Mouse (Mus musculus): Measurements from ENCODE around the gene Tmc6. TPM values are rescaled to one million over a fixed set of nuclear protein-coding genes. Genes with fewer than 3 reads are reported as not detected.

The Tmc6 gene
- total and polyA plus RNA-seq, 3 experiments, result 12.6 to 18.1 (median 15.7) TPM

DNA sequence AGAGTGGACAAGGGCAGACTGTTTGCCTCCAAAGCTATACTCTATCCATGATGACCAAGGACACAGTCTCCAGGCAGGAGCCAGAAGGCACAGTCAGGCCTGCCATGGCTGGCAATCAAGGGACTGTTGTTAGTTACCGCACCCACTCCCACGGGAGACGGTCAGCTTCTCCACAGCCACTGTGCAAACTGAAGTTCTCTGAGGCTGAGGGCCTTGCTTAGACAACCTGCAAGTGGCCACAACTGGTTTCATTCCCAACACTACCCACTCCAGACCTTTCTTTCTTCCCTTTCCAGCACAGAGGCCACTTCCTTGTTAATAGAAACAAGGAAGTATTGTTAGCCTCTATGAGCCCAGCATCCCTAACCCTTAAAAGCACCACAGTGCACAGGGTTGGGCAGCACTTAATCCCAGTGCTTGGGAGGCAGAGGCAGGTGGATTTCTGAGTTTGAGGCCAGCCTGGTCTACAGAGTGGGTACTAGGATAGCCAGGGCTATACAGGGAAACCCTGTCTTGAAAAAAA lies 21.2 kb upstream of the Tmc6 start:
- no peaks in the 10 kb centered on the region for H3K36me3 ChIP-seq (ENCODE audit: control insufficient read depth, insufficient read depth, low read length)
- H3K27me3 ChIP-seq (ENCODE audit: control insufficient read depth, insufficient read depth, low read length), result no peaks in the 10 kb centered on the region
- intact Hi-C loops (cut with DNase I), result no loop called here
- no peaks in the 10 kb centered on the region for H3K79me2 ChIP-seq (replicated peaks; ENCODE audit: control insufficient read depth, insufficient read depth, low read length)
- WGBS, result 78% methylated on average over 3 of the region's 3 CpGs
- H3K9ac ChIP-seq (ENCODE audit: low read depth, low read length), result no peak overlapping the region
- H3K4me3 ChIP-seq, result no peak overlapping the region
- TF ChIP-seq EP300 (IDR thresholded peaks at IDR 0.05; ENCODE audit: insufficient read depth, low read depth, low read length) (no peak), CTCF (IDR thresholded peaks at IDR 0.05) (no peak), POLR2A (IDR thresholded peaks at IDR 0.05; ENCODE audit: insufficient read depth, low read depth, low read length) (no peak)
- DNase-seq, result no peak
- no peaks in the 10 kb centered on the region for H3K4me1 ChIP-seq (ENCODE audit: control insufficient read depth, insufficient read depth, low read length)
- no peak overlapping the region for H3K27ac ChIP-seq

DNA sequence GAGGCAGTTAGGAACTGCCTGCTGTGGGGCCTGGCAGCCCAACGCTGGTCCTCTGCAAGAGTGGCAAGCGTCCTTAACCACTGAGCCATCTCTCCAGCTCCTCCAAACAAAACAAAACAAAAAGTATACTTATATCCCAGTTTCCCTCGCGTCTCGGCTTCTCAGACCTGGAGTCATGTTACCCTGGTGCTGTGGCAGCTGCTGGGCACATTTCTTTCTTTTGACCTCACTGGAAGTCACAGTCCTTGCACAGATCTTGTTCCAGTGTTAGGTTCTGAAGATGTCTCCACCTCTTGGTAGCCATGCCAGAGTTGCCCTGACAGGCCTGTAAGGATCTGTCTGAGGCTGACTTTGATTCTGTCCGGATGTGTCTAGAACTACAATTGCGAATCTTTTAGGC lies 19.7 kb upstream of the Tmc6 start:
- no peak overlapping the region for H3K4me3 ChIP-seq
- no peaks in the 10 kb centered on the region for H3K27me3 ChIP-seq (ENCODE audit: control insufficient read depth, insufficient read depth, low read length)
- DNase-seq, result no peak
- no peak overlapping the region for H3K27ac ChIP-seq
- 85% methylated on average over 7 of the region's 7 CpGs for WGBS
- H3K4me1 ChIP-seq (ENCODE audit: control insufficient read depth, insufficient read depth, low read length), result no peaks in the 10 kb centered on the region
- no peaks in the 10 kb centered on the region for H3K79me2 ChIP-seq (replicated peaks; ENCODE audit: control insufficient read depth, insufficient read depth, low read length)
- H3K36me3 ChIP-seq (ENCODE audit: control insufficient read depth, insufficient read depth, low read length), result no peaks in the 10 kb centered on the region
- intact Hi-C loops (cut with DNase I), result no loop called here
- no peak overlapping the region for H3K9ac ChIP-seq (ENCODE audit: low read depth, low read length)
- TF ChIP-seq CTCF (IDR thresholded peaks at IDR 0.05), result no peak
- no peak for TF ChIP-seq EP300 (IDR thresholded peaks at IDR 0.05; ENCODE audit: insufficient read depth, low read depth, low read length)
- no peak for TF ChIP-seq POLR2A (IDR thresholded peaks at IDR 0.05; ENCODE audit: insufficient read depth, low read depth, low read length)

DNA sequence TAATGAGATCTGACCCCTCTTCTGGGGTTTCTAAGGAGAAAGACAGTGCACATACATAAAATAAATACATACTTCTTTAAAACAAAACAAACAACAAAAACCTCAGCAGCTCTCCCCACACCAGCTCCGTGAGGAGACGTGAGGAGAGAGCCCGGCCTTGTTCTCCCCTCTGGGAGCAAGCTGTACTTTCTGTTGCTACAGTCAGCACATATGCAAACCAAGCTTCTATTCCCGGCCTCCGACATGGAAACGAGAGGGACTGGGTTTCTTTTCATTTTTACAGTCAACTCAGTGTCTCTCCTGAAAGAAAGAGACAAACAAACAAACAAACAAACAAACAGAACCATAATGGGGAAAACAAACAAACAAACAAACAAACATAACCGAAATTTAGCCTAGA lies 18.0 kb upstream of the Tmc6 start:
- no peak for DNase-seq
- Histone ChIP-seq H3K79me2 (replicated peaks; ENCODE audit: control insufficient read depth, insufficient read depth, low read length) (no peaks in the 10 kb centered on the region), H3K36me3 (ENCODE audit: control insufficient read depth, insufficient read depth, low read length) (no peaks in the 10 kb centered on the region), H3K4me3 (no peak overlapping the region), H3K4me1 (ENCODE audit: control insufficient read depth, insufficient read depth, low read length) (no peaks in the 10 kb centered on the region), H3K9ac (ENCODE audit: low read depth, low read length) (no peak overlapping the region), H3K27ac (no peak overlapping the region), H3K27me3 (ENCODE audit: control insufficient read depth, insufficient read depth, low read length) (no peaks in the 10 kb centered on the region)
- 88% methylated on average over 7 of the region's 7 CpGs for WGBS
- intact Hi-C loops (cut with DNase I), result no loop called here
- TF ChIP-seq POLR2A (IDR thresholded peaks at IDR 0.05; ENCODE audit: insufficient read depth, low read depth, low read length) (no peak), EP300 (IDR thresholded peaks at IDR 0.05; ENCODE audit: insufficient read depth, low read depth, low read length) (no peak), CTCF (IDR thresholded peaks at IDR 0.05) (no peak)

DNA sequence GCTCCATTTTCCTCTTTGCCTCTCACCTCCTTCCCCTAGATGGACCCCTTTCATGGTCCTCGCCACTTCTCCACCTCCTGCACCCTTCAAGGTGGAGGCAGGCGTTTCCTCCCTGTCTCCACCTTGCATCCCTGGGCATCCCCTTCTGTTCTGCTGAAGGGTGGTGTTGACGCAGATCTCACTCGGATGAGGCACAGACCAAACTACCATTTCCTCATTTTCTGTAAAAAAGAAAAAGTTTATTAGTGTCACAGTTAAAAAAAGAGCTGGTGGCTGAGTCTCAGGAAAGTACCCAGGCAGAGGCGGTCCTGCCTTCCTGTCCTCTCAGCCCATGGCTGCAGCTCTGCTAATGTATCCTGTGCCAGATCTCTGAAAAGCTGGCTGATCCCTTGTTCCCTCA lies 17.2 kb upstream of the Tmc6 start:
- H3K4me3 ChIP-seq, result no peak overlapping the region
- H3K4me1 ChIP-seq (ENCODE audit: control insufficient read depth, insufficient read depth, low read length), result no peaks in the 10 kb centered on the region
- WGBS, result 56% methylated on average over 5 of the region's 5 CpGs
- intact Hi-C loops (cut with DNase I), result no loop called here
- H3K9ac ChIP-seq (ENCODE audit: low read depth, low read length), result no peak overlapping the region
- no peaks in the 10 kb centered on the region for H3K36me3 ChIP-seq (ENCODE audit: control insufficient read depth, insufficient read depth, low read length)
- no peak for DNase-seq
- no peaks in the 10 kb centered on the region for H3K27me3 ChIP-seq (ENCODE audit: control insufficient read depth, insufficient read depth, low read length)
- TF ChIP-seq CTCF (IDR thresholded peaks at IDR 0.05) (no peak), POLR2A (IDR thresholded peaks at IDR 0.05; ENCODE audit: insufficient read depth, low read depth, low read length) (no peak), EP300 (IDR thresholded peaks at IDR 0.05; ENCODE audit: insufficient read depth, low read depth, low read length) (no peak)
- H3K79me2 ChIP-seq (replicated peaks; ENCODE audit: control insufficient read depth, insufficient read depth, low read length), result no peaks in the 10 kb centered on the region
- H3K27ac ChIP-seq, result no peak overlapping the region

DNA sequence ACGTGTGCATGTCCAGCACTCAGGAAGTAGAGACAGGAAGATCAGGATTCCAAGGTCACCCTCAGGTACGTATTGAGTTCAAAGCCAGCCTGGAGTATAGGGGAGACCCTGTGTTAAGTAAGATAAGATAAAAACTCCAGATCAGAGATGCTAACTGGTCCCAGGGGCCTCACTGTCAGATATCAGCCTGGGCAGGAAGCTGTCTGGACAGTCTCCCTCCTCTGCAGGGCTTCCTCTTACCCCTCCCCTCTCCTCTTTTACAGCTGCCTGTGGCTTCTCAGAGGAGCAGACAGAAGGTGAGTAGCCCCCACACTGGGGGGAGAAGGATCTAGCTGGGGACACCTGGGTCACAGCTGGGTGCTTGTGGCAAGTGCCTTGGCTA lies 16.2 kb upstream of the Tmc6 start:
- H3K9ac ChIP-seq (ENCODE audit: low read depth, low read length), result no peak overlapping the region
- H3K79me2 ChIP-seq (replicated peaks; ENCODE audit: control insufficient read depth, insufficient read depth, low read length), result no peaks in the 10 kb centered on the region

DNA sequence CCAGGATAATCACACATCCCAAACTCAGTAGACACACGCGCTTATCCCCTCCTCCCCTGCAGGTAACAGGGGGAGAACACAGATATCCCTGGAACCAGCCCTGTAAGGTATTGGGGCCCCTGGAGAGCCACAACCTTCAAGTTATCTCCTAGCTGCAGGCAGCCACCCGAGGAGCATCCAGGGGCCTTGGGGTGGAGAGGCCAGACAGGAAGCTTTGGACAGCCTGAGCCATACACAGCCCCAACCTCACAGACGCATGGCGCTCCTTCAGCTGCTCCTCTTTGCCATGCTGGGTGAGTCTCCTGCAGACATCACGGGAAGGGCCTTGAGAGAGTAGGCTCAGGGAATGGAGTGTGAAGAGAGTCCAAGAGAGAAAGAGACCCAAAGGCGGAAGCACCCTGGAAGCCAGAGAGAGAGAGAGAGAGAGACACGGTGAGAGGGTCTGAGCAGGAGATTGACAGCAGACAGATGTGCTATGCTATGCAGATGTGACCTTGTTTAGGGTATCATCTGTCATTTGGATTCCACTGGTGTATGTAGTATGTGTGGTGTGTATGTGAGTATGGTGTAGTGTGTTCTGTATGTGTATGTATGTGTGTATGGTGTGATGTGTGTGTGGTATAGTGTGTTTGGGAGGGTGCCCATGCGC lies 15.6 kb upstream of the Tmc6 start, which contains the start of gene 6030468B19Rik:
6030468B19Rik (plus strand) TSS at position 150 of the 649 bp plus-strand sequence.
- no peaks in the 10 kb centered on the region for H3K4me1 ChIP-seq (ENCODE audit: control insufficient read depth, insufficient read depth, low read length)
- 59% methylated on average over 9 of the region's 9 CpGs for WGBS
- no peaks in the 10 kb centered on the region for H3K36me3 ChIP-seq (ENCODE audit: control insufficient read depth, insufficient read depth, low read length)
- H3K4me3 ChIP-seq, result no peak within 1 kb of the TSS
- no peak within 1 kb of the TSS for H3K27ac ChIP-seq
- no peaks in the 10 kb centered on the region for H3K79me2 ChIP-seq (replicated peaks; ENCODE audit: control insufficient read depth, insufficient read depth, low read length)
- intact Hi-C loops (cut with DNase I), result no loop called here
- no peak for DNase-seq
- no peak within 1 kb of the TSS for H3K9ac ChIP-seq (ENCODE audit: low read depth, low read length)
- no peaks in the 10 kb centered on the region for H3K27me3 ChIP-seq (ENCODE audit: control insufficient read depth, insufficient read depth, low read length)
- no peak for TF ChIP-seq CTCF (IDR thresholded peaks at IDR 0.05)
- TF ChIP-seq POLR2A (IDR thresholded peaks at IDR 0.05; ENCODE audit: insufficient read depth, low read depth, low read length), result no peak
- no peak for TF ChIP-seq EP300 (IDR thresholded peaks at IDR 0.05; ENCODE audit: insufficient read depth, low read depth, low read length)

More for the DNA sequence above, 16.2 kb upstream of the Tmc6 start:
- no peak overlapping the region for H3K4me3 ChIP-seq
- no peak for TF ChIP-seq EP300 (IDR thresholded peaks at IDR 0.05; ENCODE audit: insufficient read depth, low read depth, low read length)
- TF ChIP-seq POLR2A (IDR thresholded peaks at IDR 0.05; ENCODE audit: insufficient read depth, low read depth, low read length), result no peak
- TF ChIP-seq CTCF (IDR thresholded peaks at IDR 0.05), result no peak
- no peak for DNase-seq
- H3K27ac ChIP-seq, result no peak overlapping the region
- 32% methylated on average over 2 of the region's 2 CpGs for WGBS
- intact Hi-C loops (cut with DNase I), result no loop called here
- H3K27me3 ChIP-seq (ENCODE audit: control insufficient read depth, insufficient read depth, low read length), result no peaks in the 10 kb centered on the region
- H3K4me1 ChIP-seq (ENCODE audit: control insufficient read depth, insufficient read depth, low read length), result no peaks in the 10 kb centered on the region
- no peaks in the 10 kb centered on the region for H3K36me3 ChIP-seq (ENCODE audit: control insufficient read depth, insufficient read depth, low read length)
